ENCODE assay signal across 11 mouse cellular contexts in genomic region chr3:88529204-88530000, GRCm38 (mm10). TPM values are rescaled to one million over a fixed set of nuclear protein-coding genes. Genes with fewer than 3 reads are reported as not detected.
DNase-seq lines count a peak whose midpoint lies in the region; ATAC-seq and TF ChIP-seq lines count a peak whose summit lies in the region.
"Had no signal": no experiment of that assay in that cellular context is flagged by ENCODE, and none has a peak within 500 bp of the region (broad histone marks: within the 10 kb centered on the region; RNA-seq: fewer than 3 reads in every experiment).

No protein-coding gene starts in this region.

- peak overlapping the region; percentile 74 for H3K4me2 ChIP-seq in heart, embryonic 15.5 days
- peak overlapping the region; percentile 84 for H3K4me2 ChIP-seq in hindbrain, embryonic 11.5 days (replicated peaks; ENCODE audit: low read depth, low read length)
- H3K4me2 ChIP-seq in midbrain, embryonic 14.5 days (ENCODE audit: low read length): peak overlapping the region; percentile 98

- intact Hi-C loops in heart, postnatal 25 days (cut with DNase I): no loop called here
- intact Hi-C loops in gastrocnemius, adult 2 months (cut with DNase I): loop anchor here (5.0 kb wide), 1 partner anchor 122 kb away; no protein-coding TSS in a partner anchor

- peak overlapping the region; percentile 94; the same call in 1 of the 2 replicates for H3K9ac ChIP-seq in heart, embryonic 15.5 days
- peak overlapping the region; percentile 99 for H3K9ac ChIP-seq in hindbrain, embryonic 11.5 days (ENCODE audit: low read depth, low read length)
- H3K9ac ChIP-seq in midbrain, embryonic 14.5 days (replicated peaks; ENCODE audit: low read length): peak overlapping the region; percentile 98

- 34% methylated on average over 7 of the region's 7 CpGs for WGBS in heart, embryonic 15.5 days
- WGBS in hindbrain, embryonic 11.5 days: 35% methylated on average over 7 of the region's 7 CpGs
- WGBS in midbrain, embryonic 14.5 days: 12% methylated on average over 7 of the region's 7 CpGs

- H3K27me3 ChIP-seq in heart, embryonic 15.5 days: no peaks in the 10 kb centered on the region
- H3K27me3 ChIP-seq in hindbrain, embryonic 11.5 days (ENCODE audit: control insufficient read depth, insufficient read depth, low read length): no peaks in the 10 kb centered on the region
- H3K27me3 ChIP-seq in midbrain, embryonic 14.5 days (ENCODE audit: control insufficient read depth, insufficient read depth, low read length): no peaks in the 10 kb centered on the region

- no peaks in the 10 kb centered on the region for H3K36me3 ChIP-seq in heart, embryonic 15.5 days
- 0 out of 2 replicates have a peak, but pooled peaks cover 3% of the 10 kb centered on the region for H3K36me3 ChIP-seq in hindbrain, embryonic 11.5 days (ENCODE audit: control insufficient read depth, insufficient read depth, low read length)
- H3K36me3 ChIP-seq in midbrain, embryonic 14.5 days (ENCODE audit: control insufficient read depth, insufficient read depth, low read length): peaks cover 8% of the 10 kb centered on the region; the same call in 1 of the 2 replicates

- H3K4me1 ChIP-seq in heart, embryonic 15.5 days (replicated peaks): peaks cover 56% of the 10 kb centered on the region
- peaks cover 8% of the 10 kb centered on the region for H3K4me1 ChIP-seq in hindbrain, embryonic 11.5 days (replicated peaks; ENCODE audit: control insufficient read depth, insufficient read depth, low read length)
- peaks cover 49% of the 10 kb centered on the region for H3K4me1 ChIP-seq in midbrain, embryonic 14.5 days (ENCODE audit: control insufficient read depth, insufficient read depth, low read length)

- no peak for DNase-seq in heart, postnatal 25 days (ENCODE audit: low spot score)
- DNase-seq in MN1 (ENCODE audit: low spot score): peak; percentile 25
- peak; percentile 37 for DNase-seq in hindbrain, embryonic 11.5 days (ENCODE audit: low spot score)
- peak; percentile 49 for DNase-seq in midbrain, embryonic 14.5 days
- no peak for DNase-seq in right cerebral cortex, postnatal 14 days
- DNase-seq in gastrocnemius, adult 2 months: no peak
- DNase-seq in adrenal gland, postnatal 36 days: no peak
- DNase-seq: embryo, embryonic 11 days had no signal

- TF ChIP-seq CTCF in gastrocnemius, adult 2 months (IDR thresholded peaks at IDR 0.05): no peak

- peak overlapping the region; percentile 94; the same call in 1 of the 2 replicates for H3K4me3 ChIP-seq in heart, embryonic 15.5 days
- peak overlapping the region; percentile 94 for H3K4me3 ChIP-seq in hindbrain, embryonic 11.5 days (ENCODE audit: low read depth, low read length)
- peak overlapping the region; percentile 52 for H3K4me3 ChIP-seq in midbrain, embryonic 14.5 days (replicated peaks; ENCODE audit: low read depth, low read length)
- no peak overlapping the region for H3K4me3 ChIP-seq in gastrocnemius, adult 2 months

- H3K27ac ChIP-seq in heart, embryonic 15.5 days: peak overlapping the region; percentile 89; the same call in 1 of the 2 replicates
- H3K27ac ChIP-seq in hindbrain, embryonic 11.5 days (ENCODE audit: low read depth, low read length): peak overlapping the region; percentile 97
- peak overlapping the region; percentile 99 for H3K27ac ChIP-seq in midbrain, embryonic 14.5 days (replicated peaks; ENCODE audit: low read depth, low read length)
- H3K27ac ChIP-seq in gastrocnemius, adult 2 months: no peak overlapping the region

- H3K9me3 ChIP-seq in heart, embryonic 15.5 days (replicated peaks): no peaks in the 10 kb centered on the region
- no peaks in the 10 kb centered on the region for H3K9me3 ChIP-seq in hindbrain, embryonic 11.5 days (ENCODE audit: control insufficient read depth, low read length)
- H3K9me3 ChIP-seq in midbrain, embryonic 14.5 days (ENCODE audit: control insufficient read depth, low read length): no peaks in the 10 kb centered on the region

- ATAC-seq in heart, embryonic 15.5 days (replicated peaks; ENCODE audit: insufficient number of reproducible peaks, insufficient read depth, low FRiP score, low read depth): no peak
- no peak for ATAC-seq in hindbrain, embryonic 11.5 days (ENCODE audit: low FRiP score)
- no peak for ATAC-seq in midbrain, embryonic 14.5 days (ENCODE audit: low FRiP score, low TSS enrichment)

RNA-seq across cellular contexts. Expression of gene Mex3a, which starts 2.8 kb away (rescaled TPM):
- polyA plus RNA-seq in heart, embryonic 15.5 days (2015; fragmentation: Nextera tagmentation; extraction: Ambion mirVana): 6.5 and 8.0 TPM in 2 replicates
- total RNA-seq in heart, postnatal 25 days (2021): under 1 TPM; 0.39 to 0.61 TPM
- polyA plus RNA-seq in hindbrain, embryonic 11.5 days (2014; fragmentation: Nextera tagmentation; extraction: Ambion mirVana): 45.9 and 51.9 TPM in 2 replicates
- 50.8 and 51.8 TPM in 2 replicates for polyA plus RNA-seq in midbrain, embryonic 14.5 days (2014; fragmentation: Nextera tagmentation; extraction: Ambion mirVana)
- total RNA-seq in gastrocnemius, adult 2 months (2021): under 1 TPM; 0.15 to 0.20 TPM
- 1 to 10 TPM; 3.1 to 4.3 TPM for total RNA-seq in adrenal gland, postnatal 36 days (2021)

RNA-seq across cellular contexts. Expression of gene Rab25, which starts 18.7 kb away (rescaled TPM):
- polyA plus RNA-seq in heart, embryonic 15.5 days (2015; fragmentation: Nextera tagmentation; extraction: Ambion mirVana): 0.92 and 4.0 TPM in 2 replicates
- not detected for total RNA-seq in heart, postnatal 25 days (2021)
- 1.1 and 1.8 TPM in 2 replicates for polyA plus RNA-seq in hindbrain, embryonic 11.5 days (2014; fragmentation: Nextera tagmentation; extraction: Ambion mirVana)
- not detected in 2 replicates for polyA plus RNA-seq in midbrain, embryonic 14.5 days (2014; fragmentation: Nextera tagmentation; extraction: Ambion mirVana)
- total RNA-seq in gastrocnemius, adult 2 months (2021): not detected
- total RNA-seq in adrenal gland, postnatal 36 days (2021): not detected
- total RNA-seq: layer of hippocampus, adult 18-20 months; monocyte, adult 5-6 weeks had no signal

RNA-seq across cellular contexts. Expression of gene Lmna, which starts 19.6 kb away (rescaled TPM):
- polyA plus RNA-seq in heart, embryonic 15.5 days (2015; fragmentation: Nextera tagmentation; extraction: Ambion mirVana): 110 and 131 TPM in 2 replicates
- total RNA-seq in heart, postnatal 25 days (2021): 100 to 1,000 TPM; 121 to 132 TPM
- 22.5 and 22.8 TPM in 2 replicates for polyA plus RNA-seq in hindbrain, embryonic 11.5 days (2014; fragmentation: Nextera tagmentation; extraction: Ambion mirVana)
- 31.0 and 34.3 TPM in 2 replicates for polyA plus RNA-seq in midbrain, embryonic 14.5 days (2014; fragmentation: Nextera tagmentation; extraction: Ambion mirVana)
- 10 to 100 TPM; 67.5 to 82.5 TPM for total RNA-seq in gastrocnemius, adult 2 months (2021)
- 100 to 1,000 TPM; 109 to 141 TPM for total RNA-seq in adrenal gland, postnatal 36 days (2021)

RNA-seq across cellular contexts. Expression of gene Lamtor2, which starts 23.5 kb away (rescaled TPM):
- polyA plus RNA-seq in heart, embryonic 15.5 days (2015; fragmentation: Nextera tagmentation; extraction: Ambion mirVana): 119 and 144 TPM in 2 replicates
- 10 to 100 TPM; 84.2 to 92.5 TPM for total RNA-seq in heart, postnatal 25 days (2021)
- 76.1 and 93.9 TPM in 2 replicates for polyA plus RNA-seq in hindbrain, embryonic 11.5 days (2014; fragmentation: Nextera tagmentation; extraction: Ambion mirVana)
- 93.4 and 154 TPM in 2 replicates for polyA plus RNA-seq in midbrain, embryonic 14.5 days (2014; fragmentation: Nextera tagmentation; extraction: Ambion mirVana)
- total RNA-seq in gastrocnemius, adult 2 months (2021): 100 to 1,000 TPM in 1 of 2 experiments, 10 to 100 TPM in 1; 70.9 to 104 TPM
- 100 to 1,000 TPM; 142 to 148 TPM for total RNA-seq in adrenal gland, postnatal 36 days (2021)

RNA-seq across cellular contexts. Expression of gene Ubqln4, which starts 24.2 kb away (rescaled TPM):
- polyA plus RNA-seq in heart, embryonic 15.5 days (2015; fragmentation: Nextera tagmentation; extraction: Ambion mirVana): 30.0 and 34.9 TPM in 2 replicates
- total RNA-seq in heart, postnatal 25 days (2021): 10 to 100 TPM; 67.4 to 71.2 TPM
- 62.6 and 66.3 TPM in 2 replicates for polyA plus RNA-seq in hindbrain, embryonic 11.5 days (2014; fragmentation: Nextera tagmentation; extraction: Ambion mirVana)
- polyA plus RNA-seq in midbrain, embryonic 14.5 days (2014; fragmentation: Nextera tagmentation; extraction: Ambion mirVana): 42.4 and 47.8 TPM in 2 replicates
- 10 to 100 TPM; 78.2 to 90.2 TPM for total RNA-seq in gastrocnemius, adult 2 months (2021)
- 10 to 100 TPM; 73.3 to 74.2 TPM for total RNA-seq in adrenal gland, postnatal 36 days (2021)

Comparison
In these comparisons a context has a peak if more than half of its experiments do, and no peak if none do; other contexts are left out.
1. DNase-seq: peak in MN1 (single experiment), hindbrain, embryonic 11.5 days (single experiment) and midbrain, embryonic 14.5 days (single experiment); none in heart, postnatal 25 days (single experiment), right cerebral cortex, postnatal 14 days (single experiment), gastrocnemius, adult 2 months (single experiment) and adrenal gland, postnatal 36 days (0 of 2).
2. Peak in every context shown above with its lines, with median percentiles within 50 percentile points of each other: H3K4me2 ChIP-seq and H3K9ac ChIP-seq.